Mouse (Mus musculus) MN1 (cell line): ENCODE measurements around the gene Cdcp2.
A peak's percentile ranks its signal among the peaks of the same experiment; 100 is the strongest.
"Not testable (repeated sequence)": the region's sequence is repeated elsewhere in the genome, so short reads cannot be mapped to it uniquely, and the experiment has no call there.

ENCODE experiments used
- DNase-seq: peaks from one replicate; pipeline ENCODE4 v3.0.0-alpha.2; 2016; ENCODE audit warnings: low spot score

Cdcp2 gene

GRCm38 (mm10) chr4:107094484-107095187 is 2.1 kb upstream of the Cdcp2 start:
- no peak for DNase-seq

- peak; percentile 34 for DNase-seq
Measured at GRCm38 (mm10) chr4:107096043-107096442, 648 bp upstream of the Cdcp2 start.

GRCm38 (mm10) chr4:107097871-107098270 is 1.2 kb downstream of the Cdcp2 start:
- DNase-seq: no peak

- DNase-seq: no peak
Measured at GRCm38 (mm10) chr4:107098375-107098774, 1.7 kb downstream of the Cdcp2 start.

GRCm38 (mm10) chr4:107098791-107099525 is 2.3 kb downstream of the Cdcp2 start:
- DNase-seq: no peak

GRCm38 (mm10) chr4:107102220-107102619 is 5.5 kb downstream of the Cdcp2 start:
- no peak for DNase-seq

GRCm38 (mm10) chr4:107106777-107107176 is 10.1 kb downstream of the Cdcp2 start:
- DNase-seq: no peak

GRCm38 (mm10) chr4:107108291-107108731 is 11.6 kb downstream of the Cdcp2 start:
- DNase-seq: no peak

- not testable (repeated sequence) for DNase-seq
Measured at GRCm38 (mm10) chr4:107109181-107109580, 12.5 kb downstream of the Cdcp2 start.

- DNase-seq: no peak
Measured at GRCm38 (mm10) chr4:107114278-107114677, 17.6 kb downstream of the Cdcp2 start.

- no peak for DNase-seq
Measured at GRCm38 (mm10) chr4:107117741-107118385, 21.2 kb downstream of the Cdcp2 start.

GRCm38 (mm10) chr4:107119056-107119455 is 22.4 kb downstream of the Cdcp2 start:
- DNase-seq: no peak

GRCm38 (mm10) chr4:107120676-107121075 is 24.0 kb downstream of the Cdcp2 start:
- DNase-seq: no peak

- peak; percentile 60 for DNase-seq
Measured at GRCm38 (mm10) chr4:107121165-107121943, 24.7 kb downstream of the Cdcp2 start.

- DNase-seq: no peak
Measured at GRCm38 (mm10) chr4:107124376-107124775, 27.7 kb downstream of the Cdcp2 start.

- peak; percentile 39 for DNase-seq
Measured at GRCm38 (mm10) chr4:107125101-107125500, 28.4 kb downstream of the Cdcp2 start.

GRCm38 (mm10) chr4:107126389-107126788 is 29.7 kb downstream of the Cdcp2 start:
- DNase-seq: no peak

GRCm38 (mm10) chr4:107126891-107127524 is 30.3 kb downstream of the Cdcp2 start:
- DNase-seq: no peak

- DNase-seq: no peak
Measured at GRCm38 (mm10) chr4:107127901-107128669, 31.4 kb downstream of the Cdcp2 start.

GRCm38 (mm10) chr4:107129373-107129772 is 32.7 kb downstream of the Cdcp2 start:
- DNase-seq: no peak

GRCm38 (mm10) chr4:107130534-107130933 is 33.8 kb downstream of the Cdcp2 start:
- no peak for DNase-seq
